Mouse (Mus musculus): Measurements from ENCODE around the gene Aff4.

- no peak for TF ChIP-seq CTCF (IDR thresholded peaks at IDR 0.05; ENCODE audit: borderline replicate concordance, extremely low read depth, insufficient read depth, insufficient read length)
- TF ChIP-seq POLR2A (IDR thresholded peaks at IDR 0.05; ENCODE audit: borderline replicate concordance, extremely low read depth, insufficient read depth, insufficient read length, poor library complexity, severe bottlenecking) = no peak
These were observed 74.6 kb downstream of the Aff4 start for GRCm38 (mm10) chr11:53425251-53425650.
